Mouse (Mus musculus): ENCODE data around the gene Fpgs. TPM values are rescaled to one million over a fixed set of nuclear protein-coding genes. Genes with fewer than 3 reads are reported as not detected.

Fpgs gene
- polyA plus RNA-seq, 1 experiment from 2014 or later: 22.7 TPM

GRCm38 (mm10) chr2:32710425-32710824 lies 6.5 kb upstream of the Fpgs start:
- WGBS: 89% methylated on average over 5 of the region's 5 CpGs
- Histone ChIP-seq H3K27ac (replicated peaks) (no peak overlapping the region), H3K9me3 (no peaks in the 10 kb centered on the region), H3K36me3 (peaks cover 43% of the 10 kb centered on the region), H3K4me1 (replicated peaks) (peaks cover 30% of the 10 kb centered on the region), H3K27me3 (no peaks in the 10 kb centered on the region), H3K4me2 (no peak overlapping the region), H3K9ac (no peak overlapping the region), H3K4me3 (no peak overlapping the region)
- ATAC-seq (ENCODE audit: low FRiP score, low read depth): no peak

DNA sequence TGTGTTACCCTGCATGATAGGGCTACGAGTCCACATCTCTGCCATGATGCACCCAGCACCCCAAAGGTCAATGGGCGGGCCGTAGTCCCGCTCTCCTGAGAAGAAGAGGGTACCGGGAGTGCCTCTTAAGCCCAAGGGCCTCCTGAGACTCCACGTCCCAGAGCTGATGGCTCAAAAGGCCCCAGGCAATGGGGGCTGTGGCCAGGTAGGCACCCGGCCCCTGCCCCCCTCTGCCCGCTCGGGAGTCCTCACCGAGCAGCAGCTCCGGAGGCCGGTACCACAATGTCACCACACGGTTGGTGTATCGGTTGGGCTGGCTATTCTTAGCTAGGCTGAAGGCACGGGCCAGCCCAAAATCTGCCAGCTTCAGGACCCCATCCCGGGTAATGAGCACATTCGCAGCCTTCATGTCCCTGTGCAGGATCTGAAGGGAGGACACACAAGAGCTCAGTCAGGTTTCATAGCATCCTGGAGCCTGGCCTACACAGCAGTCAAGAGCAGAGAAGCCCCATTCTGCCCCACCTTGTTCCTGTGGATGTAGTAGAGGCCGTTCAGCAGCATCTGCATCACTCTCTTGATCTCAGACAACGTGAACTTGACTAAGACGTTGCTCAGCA lies 5.7 kb upstream of the Fpgs start:
- WGBS: 93% methylated on average over 20 of the region's 20 CpGs

GRCm38 (mm10) chr2:32708643-32709042 lies 4.7 kb upstream of the Fpgs start:
- H3K4me2 ChIP-seq: no peak overlapping the region
- no peak overlapping the region for H3K27ac ChIP-seq (replicated peaks)
- H3K9me3 ChIP-seq: no peaks in the 10 kb centered on the region
- H3K4me3 ChIP-seq: no peak overlapping the region
- H3K9ac ChIP-seq: no peak overlapping the region
- H3K36me3 ChIP-seq: peaks cover 59% of the 10 kb centered on the region
- WGBS: 39% methylated on average over 3 of the region's 3 CpGs
- no peak for ATAC-seq (ENCODE audit: low FRiP score, low read depth)
- H3K27me3 ChIP-seq: no peaks in the 10 kb centered on the region
- H3K4me1 ChIP-seq (replicated peaks): peaks cover 16% of the 10 kb centered on the region

More for the DNA sequence above, 5.7 kb upstream of the Fpgs start:
- Histone ChIP-seq H3K36me3 (peaks cover 51% of the 10 kb centered on the region), H3K27me3 (no peaks in the 10 kb centered on the region), H3K27ac (replicated peaks) (no peak overlapping the region), H3K4me1 (replicated peaks) (peaks cover 26% of the 10 kb centered on the region), H3K9me3 (no peaks in the 10 kb centered on the region), H3K4me3 (no peak overlapping the region), H3K4me2 (no peak overlapping the region), H3K9ac (no peak overlapping the region)
- ATAC-seq (ENCODE audit: low FRiP score, low read depth): no peak

- Histone ChIP-seq H3K4me3 (no peak overlapping the region), H3K27ac (replicated peaks) (no peak overlapping the region), H3K9me3 (no peaks in the 10 kb centered on the region), H3K36me3 (peaks cover 65% of the 10 kb centered on the region), H3K4me2 (no peak overlapping the region), H3K4me1 (replicated peaks) (peaks cover 15% of the 10 kb centered on the region), H3K9ac (no peak overlapping the region), H3K27me3 (no peaks in the 10 kb centered on the region)
- no peak for ATAC-seq (ENCODE audit: low FRiP score, low read depth)
- 94% methylated on average over 6 of the region's 6 CpGs for WGBS
Measured at GRCm38 (mm10) chr2:32706971-32707370, 3.0 kb upstream of the Fpgs start.

DNA sequence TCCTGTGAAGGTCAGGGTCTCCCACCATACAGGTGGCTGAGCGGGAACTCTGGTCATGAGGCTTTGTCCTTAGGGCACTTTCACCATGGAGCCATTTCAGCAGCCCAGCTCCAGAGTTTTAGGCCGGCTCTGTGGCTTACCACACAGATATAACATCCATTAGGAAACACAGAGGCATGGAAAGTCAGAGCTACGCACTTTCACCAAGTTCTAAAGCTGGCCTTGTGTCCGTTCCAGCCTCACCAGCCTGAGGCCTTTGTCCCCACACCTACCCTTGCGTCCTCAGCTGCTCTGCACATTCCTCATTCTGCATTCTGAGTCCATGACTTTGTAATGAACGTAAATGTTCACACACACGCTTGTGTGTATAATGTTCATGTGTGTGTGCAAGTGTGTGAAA lies 1.1 kb upstream of the Fpgs start:
- ATAC-seq (ENCODE audit: low FRiP score, low read depth): no peak
- H3K36me3 ChIP-seq: peaks cover 61% of the 10 kb centered on the region
- H3K4me3 ChIP-seq: no peak overlapping the region
- H3K9ac ChIP-seq: no peak overlapping the region
- no peaks in the 10 kb centered on the region for H3K4me1 ChIP-seq (replicated peaks)
- H3K4me2 ChIP-seq: no peak overlapping the region
- H3K9me3 ChIP-seq: no peaks in the 10 kb centered on the region
- no peak overlapping the region for H3K27ac ChIP-seq (replicated peaks)
- no peaks in the 10 kb centered on the region for H3K27me3 ChIP-seq
- 93% methylated on average over 7 of the region's 7 CpGs for WGBS

GRCm38 (mm10) chr2:32703046-32703445 lies 899 bp downstream of the Fpgs start:
- H3K4me3 ChIP-seq: no peak overlapping the region
- H3K9me3 ChIP-seq: no peaks in the 10 kb centered on the region
- no peaks in the 10 kb centered on the region for H3K4me1 ChIP-seq (replicated peaks)
- H3K36me3 ChIP-seq: peaks cover 42% of the 10 kb centered on the region
- H3K4me2 ChIP-seq: no peak overlapping the region
- H3K27me3 ChIP-seq: no peaks in the 10 kb centered on the region
- WGBS: 95% methylated on average over 8 of the region's 8 CpGs
- H3K9ac ChIP-seq: no peak overlapping the region
- H3K27ac ChIP-seq (replicated peaks): no peak overlapping the region
- ATAC-seq (ENCODE audit: low FRiP score, low read depth): no peak

GRCm38 (mm10) chr2:32700966-32701743 lies 2.8 kb downstream of the Fpgs start:
- Histone ChIP-seq H3K4me2 (no peak overlapping the region), H3K27ac (replicated peaks) (no peak overlapping the region), H3K36me3 (peaks cover 29% of the 10 kb centered on the region), H3K9ac (no peak overlapping the region), H3K27me3 (no peaks in the 10 kb centered on the region), H3K4me1 (replicated peaks) (no peaks in the 10 kb centered on the region), H3K9me3 (no peaks in the 10 kb centered on the region), H3K4me3 (no peak overlapping the region)
- WGBS: 85% methylated on average over 14 of the region's 14 CpGs
- no peak for ATAC-seq (ENCODE audit: low FRiP score, low read depth)

GRCm38 (mm10) chr2:32699680-32700079 lies 4.3 kb downstream of the Fpgs start:
- Histone ChIP-seq H3K36me3 (peaks cover 14% of the 10 kb centered on the region), H3K27ac (replicated peaks) (no peak overlapping the region), H3K27me3 (no peaks in the 10 kb centered on the region), H3K9ac (no peak overlapping the region), H3K4me2 (no peak overlapping the region), H3K4me3 (no peak overlapping the region), H3K4me1 (replicated peaks) (no peaks in the 10 kb centered on the region), H3K9me3 (no peaks in the 10 kb centered on the region)
- WGBS: 79% methylated on average over 6 of the region's 6 CpGs
- ATAC-seq (ENCODE audit: low FRiP score, low read depth): no peak

GRCm38 (mm10) chr2:32694691-32695090 lies 9.3 kb downstream of the Fpgs start:
- Histone ChIP-seq H3K27ac (replicated peaks) (peak overlapping the region; percentile 66), H3K36me3 (no peaks in the 10 kb centered on the region)
- 91% methylated on average over 12 of the region's 12 CpGs for WGBS

GRCm38 (mm10) chr2:32693823-32694411 lies 10.0 kb downstream of the Fpgs start:
- H3K36me3 ChIP-seq: no peaks in the 10 kb centered on the region
- H3K27me3 ChIP-seq: no peaks in the 10 kb centered on the region
- peak; percentile 98 for ATAC-seq (ENCODE audit: low FRiP score, low read depth)
- no peaks in the 10 kb centered on the region for H3K9me3 ChIP-seq
- peak overlapping the region; percentile 68 for H3K4me2 ChIP-seq
- peak overlapping the region; percentile 74 for H3K9ac ChIP-seq
- H3K4me1 ChIP-seq (replicated peaks): peaks cover 23% of the 10 kb centered on the region
- under 1% methylated on average over 51 of the region's 51 CpGs for WGBS
- peak overlapping the region; percentile 82 for H3K27ac ChIP-seq (replicated peaks)
- H3K4me3 ChIP-seq: peak overlapping the region; percentile 72

More at GRCm38 (mm10) chr2:32694691-32695090, 9.3 kb downstream of the Fpgs start:
- H3K27me3 ChIP-seq: no peaks in the 10 kb centered on the region
- H3K4me2 ChIP-seq: peak overlapping the region; percentile 68
- peak overlapping the region; percentile 17; the same call in 1 of the 2 replicates for H3K9ac ChIP-seq
- no peaks in the 10 kb centered on the region for H3K9me3 ChIP-seq
- peaks cover 21% of the 10 kb centered on the region for H3K4me1 ChIP-seq (replicated peaks)
- peak overlapping the region; percentile 72 for H3K4me3 ChIP-seq
- no peak for ATAC-seq (ENCODE audit: low FRiP score, low read depth)

DNA sequence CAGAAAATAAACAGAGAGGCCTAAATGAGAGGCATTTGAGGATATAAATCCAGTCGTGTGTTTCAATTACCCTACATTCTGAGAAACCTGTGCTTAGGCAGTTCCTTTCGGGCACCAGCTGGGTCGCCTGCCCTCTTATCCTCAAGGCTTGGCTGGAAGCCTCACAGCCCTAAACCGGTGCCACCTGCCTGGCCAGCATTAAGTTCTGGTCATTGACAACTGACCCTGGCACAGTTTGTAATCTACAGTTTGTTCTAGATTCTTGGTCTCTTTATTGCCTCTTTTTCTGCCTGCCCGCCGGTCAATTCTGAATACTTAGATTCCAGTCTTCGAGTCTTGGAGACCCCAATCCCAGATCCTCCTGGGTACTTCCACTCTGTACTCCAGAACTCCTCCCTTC lies 10.7 kb downstream of the Fpgs start:
- ATAC-seq (ENCODE audit: low FRiP score, low read depth): no peak; the same call in 1 of the 2 replicates
- Histone ChIP-seq H3K4me2 (peak overlapping the region; percentile 68), H3K9me3 (no peaks in the 10 kb centered on the region), H3K36me3 (no peaks in the 10 kb centered on the region), H3K4me1 (replicated peaks) (peaks cover 23% of the 10 kb centered on the region), H3K9ac (peak overlapping the region; percentile 74), H3K4me3 (peak overlapping the region; percentile 72), H3K27ac (replicated peaks) (0 out of 2 replicates have a peak overlapping the region, but pooled peaks have one; percentile 82), H3K27me3 (no peaks in the 10 kb centered on the region)
- 22% methylated on average over 7 of the region's 7 CpGs for WGBS

DNA sequence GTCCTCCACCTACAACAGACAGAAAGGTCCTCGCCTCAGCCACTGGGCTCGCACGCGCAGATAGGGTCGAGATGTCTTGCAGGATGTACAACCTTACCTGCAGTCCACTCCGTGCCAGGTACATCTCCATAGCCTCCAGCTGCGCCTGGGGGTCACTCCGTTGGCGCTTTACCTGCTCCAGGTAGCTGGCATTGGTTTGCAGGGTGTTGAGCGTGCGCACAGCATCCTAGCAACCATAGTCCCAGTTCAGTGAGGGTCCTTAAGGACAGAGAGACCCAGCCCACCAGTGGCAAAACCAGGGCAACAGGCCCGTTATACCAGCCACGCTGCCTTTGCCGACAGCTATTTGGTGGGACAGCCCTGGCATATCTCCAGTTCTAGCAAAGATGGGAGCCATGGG lies 11.4 kb downstream of the Fpgs start:
- H3K9ac ChIP-seq: no peak overlapping the region

More for the DNA sequence above, 11.4 kb downstream of the Fpgs start:
- Histone ChIP-seq H3K36me3 (0 out of 2 replicates have a peak, but pooled peaks cover under 1% of the 10 kb centered on the region), H3K27me3 (no peaks in the 10 kb centered on the region), H3K9me3 (no peaks in the 10 kb centered on the region), H3K4me3 (0 out of 2 replicates have a peak overlapping the region, but pooled peaks have one; percentile 72), H3K27ac (replicated peaks) (no peak overlapping the region), H3K4me2 (peak overlapping the region; percentile 68; the same call in 1 of the 2 replicates), H3K4me1 (replicated peaks) (peaks cover 23% of the 10 kb centered on the region)
- WGBS: 93% methylated on average over 14 of the region's 14 CpGs
- ATAC-seq (ENCODE audit: low FRiP score, low read depth): no peak
